Mouse (Mus musculus) megakaryocyte, embryonic 14.5 days (primary cell): Measurements from ENCODE around the gene Ugt1a6a.

Experiments used
- FLI1 ChIP-seq: IDR thresholded peaks from 2 replicates; pipeline ENCODE4 v1.6.1; 2012; ENCODE audit warnings: low read length, inconsistent platforms, mixed read lengths
- GATA1 ChIP-seq: IDR thresholded peaks from 3 replicates; pipeline ENCODE4 v1.6.1; 2012; ENCODE audit warnings: mixed read lengths, low read length, inconsistent platforms, borderline replicate concordance

GRCm38 (mm10) chr1:88133908-88134456, 627 bp upstream of the Ugt1a6a start:
- TF ChIP-seq GATA1 (no peak), FLI1 (no peak)
